Mouse (Mus musculus) megakaryocyte, embryonic 14.5 days (primary cell): ENCODE results near the gene Gtf3c1. TPM values are rescaled to one million over a fixed set of nuclear protein-coding genes. Genes with fewer than 3 reads are reported as not detected.

ENCODE experiments used
- H3K27me3 ChIP-seq: replicated peaks from 2 replicates; pipeline ENCODE3; 2012; ENCODE audit warnings: inconsistent platforms
- H3K36me3 ChIP-seq: replicated peaks from 2 replicates; pipeline ENCODE3; 2012; ENCODE audit warnings: low read length, inconsistent platforms, mixed read lengths
- H3K4me1 ChIP-seq: 2 replicates; pipeline ENCODE4 v1.6.1; 2012; ENCODE audit warnings: inconsistent platforms
- H3K4me3 ChIP-seq: replicated peaks from 2 replicates; pipeline ENCODE3; 2012; ENCODE audit warnings: moderate library complexity, mild to moderate bottlenecking, inconsistent platforms
- H3K9me3 ChIP-seq: 2 replicates; pipeline ENCODE4 v1.6.1; 2012; ENCODE audit warnings: inconsistent platforms
- FLI1 ChIP-seq: IDR thresholded peaks from 2 replicates; pipeline ENCODE4 v1.6.1; 2012; ENCODE audit warnings: low read length, inconsistent platforms, mixed read lengths
- GATA1 ChIP-seq: IDR thresholded peaks from 3 replicates; pipeline ENCODE4 v1.6.1; 2012; ENCODE audit warnings: mixed read lengths, low read length, inconsistent platforms, borderline replicate concordance
- polyA plus RNA-seq: library from polyadenylated mRNA; stranded (reverse); fragments of >175 nt; gene quantifications from 2 replicates; pipeline ENCODE4 v1.2.3, GENCODE M21; 2012; ENCODE audit warnings: low replicate concordance; ENCODE audit not compliant: insufficient read depth

Gtf3c1 gene
- polyA plus RNA-seq, 1 experiment: 55.0 TPM

DNA sequence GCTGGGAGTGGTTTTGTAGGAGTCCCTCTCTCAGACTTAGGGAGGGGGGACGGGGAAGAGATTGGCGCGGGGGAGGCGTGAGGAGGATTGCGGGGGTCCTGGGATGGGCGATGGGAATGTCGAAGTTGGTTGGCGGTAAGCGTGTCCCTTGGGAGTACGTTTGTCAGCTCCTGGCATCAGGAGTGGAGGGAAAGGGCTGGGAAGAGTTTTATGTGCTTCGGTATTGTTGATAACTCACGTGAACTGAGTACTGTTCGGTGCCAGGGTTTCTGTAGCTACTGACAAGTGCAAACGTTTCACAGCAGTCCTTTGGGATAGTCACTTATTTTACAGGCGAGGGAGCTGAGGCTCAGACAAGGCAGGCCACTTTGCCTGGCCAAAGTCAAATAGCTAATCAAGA is 520 bp upstream of the Gtf3c1 start:
- TF ChIP-seq FLI1 (no peak), GATA1 (no peak)
- H3K4me3 ChIP-seq: peak overlapping the region; percentile 99
- H3K9me3 ChIP-seq: no peaks in the 10 kb centered on the region
- peaks cover 34% of the 10 kb centered on the region for H3K36me3 ChIP-seq
- H3K27me3 ChIP-seq: no peaks in the 10 kb centered on the region
- peaks cover 64% of the 10 kb centered on the region for H3K4me1 ChIP-seq

DNA sequence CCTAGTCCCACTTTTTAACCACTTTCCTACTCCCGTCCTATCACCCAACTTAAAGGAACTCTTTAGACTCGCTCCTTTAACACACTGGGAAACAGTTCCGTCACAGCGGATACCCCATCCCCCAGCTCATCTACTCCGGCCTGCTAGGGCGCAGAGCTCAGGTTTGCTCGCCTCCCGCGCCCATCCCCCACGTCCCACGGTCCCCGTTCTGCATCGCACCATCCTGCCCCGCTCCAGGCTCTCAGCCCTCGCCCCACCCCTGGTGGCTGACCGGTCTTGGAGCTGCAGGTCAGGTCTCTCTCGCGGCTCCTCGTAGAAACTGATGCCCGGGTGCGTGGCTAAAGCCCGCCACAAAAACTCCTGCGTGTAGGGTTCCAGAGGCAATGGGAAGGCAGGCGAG is 394 bp downstream of the Gtf3c1 start:
- TF ChIP-seq FLI1 (no peak), GATA1 (no peak)
- Histone ChIP-seq H3K27me3 (no peaks in the 10 kb centered on the region), H3K36me3 (peaks cover 43% of the 10 kb centered on the region), H3K4me1 (peaks cover 73% of the 10 kb centered on the region), H3K4me3 (peak overlapping the region; percentile 99), H3K9me3 (no peaks in the 10 kb centered on the region)

DNA sequence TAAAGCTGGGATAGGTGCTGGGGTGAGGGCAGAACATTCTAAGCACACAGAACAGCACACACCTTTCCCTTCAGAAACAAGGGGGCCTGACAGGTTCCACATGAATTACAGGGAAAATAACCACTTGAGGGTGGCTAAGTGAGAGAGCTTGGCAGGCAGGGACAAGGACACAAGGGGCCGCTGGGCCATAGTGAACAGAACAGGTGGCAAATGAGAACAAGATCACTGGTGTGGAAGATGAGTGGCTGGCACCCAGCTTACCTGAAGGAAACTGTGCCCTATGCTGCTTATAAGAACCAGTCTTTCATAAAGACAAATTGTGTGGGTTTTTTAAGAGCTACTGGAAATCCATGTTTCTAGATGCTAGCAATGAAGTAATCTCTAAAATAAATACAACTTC is 4.8 kb downstream of the Gtf3c1 start:
- Histone ChIP-seq H3K9me3 (no peaks in the 10 kb centered on the region), H3K27me3 (no peaks in the 10 kb centered on the region), H3K36me3 (peaks cover 78% of the 10 kb centered on the region), H3K4me1 (peaks cover 59% of the 10 kb centered on the region), H3K4me3 (no peak overlapping the region)
- TF ChIP-seq GATA1 (no peak), FLI1 (no peak)

DNA sequence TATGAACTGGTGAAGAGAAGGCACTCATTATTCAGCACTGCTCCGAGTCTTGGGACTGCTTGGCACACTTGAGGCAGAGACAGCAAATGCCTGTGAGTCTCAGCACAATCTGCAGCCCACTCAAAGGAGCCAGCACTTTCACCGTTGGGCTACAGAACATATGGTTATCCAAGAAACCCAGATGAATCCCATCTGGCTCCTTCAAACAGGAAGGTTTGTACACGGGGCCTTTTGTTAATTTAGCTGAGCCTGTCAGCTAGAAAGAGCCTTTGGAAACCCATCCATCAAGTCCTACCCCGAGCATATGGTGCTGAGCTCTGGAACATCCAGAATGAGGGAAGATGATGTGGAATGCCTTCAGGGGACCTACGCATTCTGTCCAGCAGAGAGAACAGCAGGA is 13.5 kb downstream of the Gtf3c1 start:
- no peak overlapping the region for H3K4me3 ChIP-seq
- TF ChIP-seq GATA1 (no peak), FLI1 (no peak)

DNA sequence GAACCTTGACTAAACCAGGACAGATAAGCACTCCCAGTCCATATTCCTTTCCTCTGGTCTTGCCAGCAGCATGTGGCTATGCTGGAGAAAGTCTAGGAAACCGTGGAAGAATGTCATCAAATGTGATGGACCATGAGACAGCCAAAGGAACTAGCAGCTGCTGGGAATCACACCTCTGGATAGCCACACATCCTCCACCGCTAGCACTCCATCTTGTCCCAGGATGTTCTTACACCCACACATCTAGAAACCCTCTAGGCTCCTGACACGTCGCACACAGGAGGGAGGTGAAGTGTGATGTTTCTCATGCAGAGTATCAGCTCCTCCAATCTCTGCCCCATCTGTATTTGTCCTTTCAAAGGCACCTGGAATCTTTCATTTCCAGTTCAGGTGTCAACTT is 17.1 kb downstream of the Gtf3c1 start:
- TF ChIP-seq FLI1 (no peak), GATA1 (no peak)
- peaks cover 96% of the 10 kb centered on the region for H3K36me3 ChIP-seq
- H3K4me1 ChIP-seq: peaks cover 17% of the 10 kb centered on the region
- no peaks in the 10 kb centered on the region for H3K9me3 ChIP-seq
- no peak overlapping the region for H3K4me3 ChIP-seq
- H3K27me3 ChIP-seq: no peaks in the 10 kb centered on the region

More for the DNA sequence above, 13.5 kb downstream of the Gtf3c1 start:
- Histone ChIP-seq H3K4me1 (peaks cover 33% of the 10 kb centered on the region), H3K9me3 (no peaks in the 10 kb centered on the region), H3K27me3 (no peaks in the 10 kb centered on the region), H3K36me3 (peaks cover 100% of the 10 kb centered on the region)

DNA sequence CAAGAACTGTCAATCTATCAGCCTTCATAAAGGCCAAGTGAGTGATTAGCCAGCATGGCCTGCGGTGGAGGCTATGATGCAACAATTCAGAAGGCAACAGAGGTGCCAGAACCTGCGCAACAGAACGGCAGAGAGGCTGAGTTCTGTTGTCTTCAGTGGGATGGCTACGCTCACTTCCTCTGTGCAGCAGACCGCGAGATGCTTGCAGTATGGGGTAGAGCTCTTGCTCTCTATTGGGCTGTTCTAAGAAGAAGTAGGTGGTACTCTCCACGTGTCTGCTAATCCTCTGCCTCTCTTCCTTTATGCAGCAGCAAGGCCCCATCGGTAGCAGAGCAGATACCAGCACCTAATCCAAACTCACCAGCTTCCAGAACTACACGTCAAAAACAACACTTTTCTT is 27.6 kb downstream of the Gtf3c1 start:
- Histone ChIP-seq H3K4me1 (peaks cover 12% of the 10 kb centered on the region), H3K27me3 (no peaks in the 10 kb centered on the region), H3K9me3 (no peaks in the 10 kb centered on the region), H3K4me3 (no peak overlapping the region), H3K36me3 (peaks cover 99% of the 10 kb centered on the region)
- TF ChIP-seq GATA1 (no peak), FLI1 (no peak)

DNA sequence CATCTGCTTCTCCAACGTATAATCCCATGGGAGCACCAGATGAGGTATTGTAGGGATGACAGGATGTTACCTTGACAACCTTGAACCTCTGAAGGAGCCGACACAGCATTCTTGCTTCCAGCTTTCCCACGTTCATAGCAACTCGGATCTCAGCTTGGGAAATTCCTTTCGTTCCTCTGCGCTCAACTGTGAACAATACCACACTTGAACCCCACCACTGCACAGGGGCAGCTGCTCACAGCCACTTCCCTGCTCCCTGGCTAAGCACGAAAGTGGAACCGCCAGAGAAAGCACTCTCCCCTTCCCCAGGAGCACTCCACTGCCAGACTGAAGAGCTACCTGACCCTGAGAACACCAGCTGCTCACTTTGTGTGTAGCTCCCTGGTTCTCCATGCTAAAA is 28.8 kb downstream of the Gtf3c1 start:
- Histone ChIP-seq H3K27me3 (no peaks in the 10 kb centered on the region), H3K4me1 (peaks cover 18% of the 10 kb centered on the region)
- no peak for TF ChIP-seq GATA1
- no peak for TF ChIP-seq FLI1

DNA sequence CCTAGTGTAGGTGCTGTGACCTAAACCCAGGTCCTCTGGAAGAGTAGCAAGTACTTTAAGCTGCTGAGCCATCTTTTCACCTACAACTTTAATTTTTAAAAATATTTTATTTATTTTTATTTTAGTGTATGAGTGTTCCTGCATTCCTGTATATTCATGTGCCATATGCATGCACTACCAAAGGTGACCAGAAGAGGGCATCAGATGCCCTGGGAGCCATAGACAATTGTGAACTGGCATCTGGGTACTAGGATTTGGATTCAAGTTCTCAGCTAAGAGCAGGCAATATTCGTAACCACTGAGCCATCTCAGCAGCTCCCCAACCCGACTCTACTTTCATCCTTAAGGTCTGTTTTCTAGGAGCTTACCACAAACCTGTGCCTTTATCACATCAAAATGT is 32.7 kb downstream of the Gtf3c1 start:
- no peak for TF ChIP-seq GATA1
- TF ChIP-seq FLI1: no peak
- no peaks in the 10 kb centered on the region for H3K27me3 ChIP-seq
- H3K9me3 ChIP-seq: no peaks in the 10 kb centered on the region
- peaks cover 27% of the 10 kb centered on the region for H3K4me1 ChIP-seq
- no peak overlapping the region for H3K4me3 ChIP-seq
- H3K36me3 ChIP-seq: peaks cover 100% of the 10 kb centered on the region

More for the DNA sequence above, 28.8 kb downstream of the Gtf3c1 start:
- Histone ChIP-seq H3K4me3 (no peak overlapping the region), H3K9me3 (no peaks in the 10 kb centered on the region), H3K36me3 (peaks cover 99% of the 10 kb centered on the region)

DNA sequence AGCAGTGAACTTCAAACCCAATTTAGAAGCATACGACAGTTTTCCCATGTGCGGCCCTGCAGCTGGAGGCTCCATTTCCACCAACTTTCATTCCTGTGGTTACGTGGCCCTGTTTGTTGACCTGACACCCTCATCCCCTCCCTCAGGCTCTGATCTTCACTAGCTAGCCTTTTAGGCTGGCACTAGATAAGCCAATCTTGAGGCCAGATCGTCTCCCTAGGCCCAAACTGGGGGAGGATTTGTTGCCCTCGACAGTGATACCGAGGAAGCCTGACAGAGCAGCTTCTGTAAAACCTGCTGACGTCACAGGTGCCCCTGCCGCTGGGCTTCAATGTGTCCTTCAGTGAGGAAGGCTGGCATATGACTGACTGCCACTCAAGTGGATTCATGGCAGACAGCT is 36.2 kb downstream of the Gtf3c1 start:
- Histone ChIP-seq H3K9me3 (no peaks in the 10 kb centered on the region), H3K27me3 (no peaks in the 10 kb centered on the region), H3K4me3 (no peak overlapping the region), H3K4me1 (peaks cover 36% of the 10 kb centered on the region), H3K36me3 (peaks cover 100% of the 10 kb centered on the region)
- no peak for TF ChIP-seq GATA1
- no peak for TF ChIP-seq FLI1

DNA sequence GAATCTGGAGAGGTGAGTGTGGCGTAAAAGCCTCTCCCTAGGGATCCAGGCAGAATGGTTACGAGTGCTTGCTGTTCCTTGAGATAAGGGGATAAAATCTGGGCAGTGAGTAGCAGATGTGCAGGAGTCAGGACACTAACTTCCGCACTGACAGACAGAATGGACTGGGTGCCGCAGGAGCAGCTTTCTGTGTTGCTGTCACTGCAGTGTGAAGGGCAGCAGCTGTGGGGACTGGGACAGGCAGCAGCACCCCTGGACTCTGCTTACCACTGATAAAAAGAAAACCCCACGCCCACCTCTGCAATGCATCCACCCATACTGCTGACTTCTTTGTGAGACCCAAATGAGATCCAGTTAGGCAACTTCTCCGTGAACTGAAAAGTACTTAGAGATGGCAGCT is 36.7 kb downstream of the Gtf3c1 start:
- peaks cover 100% of the 10 kb centered on the region for H3K36me3 ChIP-seq
- no peaks in the 10 kb centered on the region for H3K9me3 ChIP-seq
- H3K4me1 ChIP-seq: peaks cover 40% of the 10 kb centered on the region
- H3K27me3 ChIP-seq: no peaks in the 10 kb centered on the region
- no peak overlapping the region for H3K4me3 ChIP-seq
- no peak for TF ChIP-seq GATA1
- TF ChIP-seq FLI1: no peak

DNA sequence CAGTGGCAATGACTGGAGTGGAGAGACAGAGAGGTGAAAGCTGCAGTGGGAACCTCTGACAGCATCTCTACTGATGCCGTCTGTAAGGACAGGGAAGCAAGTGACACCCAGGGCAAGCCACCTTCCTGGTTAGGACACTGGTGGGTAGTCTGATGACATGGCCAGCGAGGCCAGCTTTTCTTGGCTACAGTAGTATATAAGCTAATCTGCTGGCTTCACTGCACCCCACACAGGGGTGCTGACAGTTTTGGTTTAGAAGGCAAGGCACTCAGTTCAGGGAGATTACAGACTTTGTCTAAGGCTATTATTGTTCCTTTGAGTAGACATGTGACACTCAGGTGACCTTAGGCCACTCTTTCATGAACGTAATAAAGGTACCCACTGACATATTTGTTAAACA is 43.9 kb downstream of the Gtf3c1 start:
- Histone ChIP-seq H3K27me3 (no peaks in the 10 kb centered on the region), H3K4me3 (no peak overlapping the region), H3K9me3 (no peaks in the 10 kb centered on the region), H3K4me1 (peaks cover 22% of the 10 kb centered on the region), H3K36me3 (peaks cover 99% of the 10 kb centered on the region)
- TF ChIP-seq FLI1 (no peak), GATA1 (no peak)
